Mouse (Mus musculus) hindbrain, embryonic 12.5 days (tissue): ENCODE measurements at regions not wholly inside any gene's neighbourhood (a gene's known extent, or its start where the extent isn't known, plus 50 kb on each side); places are given as distances from the start of the nearest gene placed in this dataset.
"Not testable (repeated sequence)": the region's sequence is repeated elsewhere in the genome, so short reads cannot be mapped to it uniquely, and the experiment has no call there.

ENCODE experiments used
- ATAC-seq: fragments of 200-750 bp; cut with Nextera tagmentation; 2 replicates; pipeline ENCODE4 v1.8.0; 2017; ENCODE audit warnings: moderate TSS enrichment; ENCODE audit not compliant: low FRiP score
- H3K27ac ChIP-seq: fragments of 300-500 bp; sonication (generic); 2 replicates; pipeline ENCODE4 v1.5.1; 2016; ENCODE audit warnings: mild to moderate bottlenecking
- H3K27me3 ChIP-seq: fragments of 300-500 bp; sonication (generic); 2 replicates; pipeline ENCODE4 v1.6.1; 2016; ENCODE audit warnings: mild to moderate bottlenecking
- H3K36me3 ChIP-seq: fragments of 300-500 bp; sonication (generic); 2 replicates; pipeline ENCODE4 v1.6.1; 2016; ENCODE audit warnings: mild to moderate bottlenecking
- H3K4me1 ChIP-seq: fragments of 300-500 bp; sonication (generic); 2 replicates; pipeline ENCODE4 v1.6.1; 2016
- H3K4me2 ChIP-seq: fragments of 300-500 bp; sonication (generic); replicated peaks from 2 replicates; pipeline ENCODE4 v1.6.1; 2016; ENCODE audit warnings: mild to moderate bottlenecking
- H3K4me3 ChIP-seq: fragments of 300-500 bp; sonication (generic); 2 replicates; pipeline ENCODE4 v1.5.1; 2016; ENCODE audit warnings: mild to moderate bottlenecking
- H3K9ac ChIP-seq: fragments of 300-500 bp; sonication (generic); 2 replicates; pipeline ENCODE4 v1.6.1; 2016; ENCODE audit warnings: mild to moderate bottlenecking, moderate library complexity
- H3K9me3 ChIP-seq: fragments of 300-500 bp; sonication (generic); replicated peaks from 2 replicates; pipeline ENCODE4 v1.6.1; 2016; ENCODE audit warnings: mild to moderate bottlenecking
- WGBS: fragments of 180-500 bp; shearing (Covaris S2); methylation state at CpG from one replicate; pipeline ENCODE4 v1.1.7; 2016; 5-methylcytosine and 5-hydroxymethylcytosine counted together

- no peak overlapping the region for H3K4me3 ChIP-seq
- no peaks in the 10 kb centered on the region for H3K9me3 ChIP-seq
- no peak overlapping the region for H3K9ac ChIP-seq
- no peak for ATAC-seq
- no peak overlapping the region for H3K27ac ChIP-seq
- H3K27me3 ChIP-seq, result no peaks in the 10 kb centered on the region
- H3K4me2 ChIP-seq, result no peak overlapping the region
- no peaks in the 10 kb centered on the region for H3K4me1 ChIP-seq
- no peaks in the 10 kb centered on the region for H3K36me3 ChIP-seq
Measured at GRCm38 (mm10) chr17:76703823-76704222, 1152.1 kb upstream of the Fam98a start.

DNA sequence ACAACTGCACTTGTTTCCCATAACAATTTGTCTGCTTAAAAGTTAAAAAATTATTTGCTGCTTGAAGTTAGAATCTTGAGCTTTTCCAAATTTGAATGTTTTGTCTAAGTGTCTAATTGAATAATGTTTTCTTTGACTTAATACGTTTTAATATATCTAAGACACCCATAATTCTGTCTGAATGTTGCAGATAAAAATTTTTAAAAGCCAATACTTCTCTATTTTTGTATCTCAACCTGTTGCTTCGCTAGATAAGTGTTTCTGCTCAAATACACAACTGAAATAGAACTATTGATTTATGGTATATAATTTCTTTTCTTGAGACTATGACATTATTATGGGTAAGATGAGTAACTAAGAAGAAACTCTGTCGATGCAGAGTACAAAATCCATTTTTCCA, 1144.5 kb upstream of the Fam98a start:
- H3K4me1 ChIP-seq, result no peaks in the 10 kb centered on the region

DNA sequence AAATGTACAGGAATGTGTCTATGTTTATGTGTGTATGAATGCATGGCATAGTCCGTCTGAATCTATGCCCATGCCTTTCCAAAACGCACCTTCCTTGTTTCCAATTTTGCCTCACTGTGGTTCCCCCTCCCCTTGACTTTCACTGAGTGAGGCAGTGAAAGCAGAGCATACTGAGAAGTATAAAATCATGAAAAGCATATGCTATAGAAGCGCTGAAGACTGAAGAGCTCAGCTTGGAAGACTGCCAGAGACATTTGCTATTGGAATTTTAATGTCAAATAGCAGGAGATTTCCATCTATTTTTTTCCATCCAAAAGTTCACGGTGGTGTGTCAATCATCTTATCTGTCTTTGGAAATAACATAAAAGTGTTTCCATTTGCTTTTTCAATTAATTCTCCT, 1106.3 kb upstream of the Fam98a start:
- WGBS, result 86% methylated on average over 4 of the region's 4 CpGs
- no peak overlapping the region for H3K9ac ChIP-seq
- ATAC-seq, result no peak

More for the DNA sequence above, 1144.5 kb upstream of the Fam98a start:
- no peaks in the 10 kb centered on the region for H3K36me3 ChIP-seq
- H3K4me3 ChIP-seq, result no peak overlapping the region
- no peak overlapping the region for H3K27ac ChIP-seq
- no peak for ATAC-seq
- H3K4me2 ChIP-seq, result no peak overlapping the region
- H3K9ac ChIP-seq, result no peak overlapping the region
- 83% methylated on average over 3 of the region's 3 CpGs for WGBS
- H3K27me3 ChIP-seq, result no peaks in the 10 kb centered on the region
- H3K9me3 ChIP-seq, result no peaks in the 10 kb centered on the region

GRCm38 (mm10) chr17:76625976-76626375, 1074.2 kb upstream of the Fam98a start:
- no peaks in the 10 kb centered on the region for H3K27me3 ChIP-seq
- ATAC-seq, result no peak
- no peak overlapping the region for H3K4me2 ChIP-seq
- H3K9me3 ChIP-seq, result no peaks in the 10 kb centered on the region
- no peak overlapping the region for H3K4me3 ChIP-seq
- H3K27ac ChIP-seq, result no peak overlapping the region
- H3K36me3 ChIP-seq, result no peaks in the 10 kb centered on the region
- no peaks in the 10 kb centered on the region for H3K4me1 ChIP-seq
- 84% methylated on average over 7 of the region's 7 CpGs for WGBS
- no peak overlapping the region for H3K9ac ChIP-seq

More for the DNA sequence above, 1106.3 kb upstream of the Fam98a start:
- no peak overlapping the region for H3K27ac ChIP-seq
- no peaks in the 10 kb centered on the region for H3K4me1 ChIP-seq
- no peaks in the 10 kb centered on the region for H3K27me3 ChIP-seq
- H3K4me3 ChIP-seq, result no peak overlapping the region
- no peaks in the 10 kb centered on the region for H3K36me3 ChIP-seq
- H3K4me2 ChIP-seq, result no peak overlapping the region
- no peaks in the 10 kb centered on the region for H3K9me3 ChIP-seq

DNA sequence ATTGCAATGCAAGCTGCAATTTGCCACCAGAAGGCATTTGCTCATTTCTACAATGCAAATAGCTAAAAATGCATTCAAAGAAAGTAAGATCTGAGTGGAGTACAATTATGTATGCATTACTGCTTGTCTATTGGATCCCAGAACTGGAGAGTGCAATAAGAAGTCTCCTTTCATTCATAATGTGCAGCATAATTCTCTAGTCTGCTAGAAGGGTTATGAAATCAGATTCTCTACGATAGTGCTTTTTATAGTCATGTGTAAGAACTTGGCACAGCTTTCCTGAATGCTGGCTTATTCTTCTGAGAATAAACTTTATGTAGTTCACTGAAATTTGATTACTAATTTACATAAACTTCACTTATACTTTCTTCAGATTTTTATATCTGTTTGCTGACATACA, 1053.5 kb upstream of the Fam98a start:
- Histone ChIP-seq H3K27me3 (no peaks in the 10 kb centered on the region), H3K36me3 (no peaks in the 10 kb centered on the region), H3K9me3 (no peaks in the 10 kb centered on the region), H3K4me2 (no peak overlapping the region), H3K4me3 (no peak overlapping the region), H3K27ac (no peak overlapping the region), H3K9ac (no peak overlapping the region), H3K4me1 (no peaks in the 10 kb centered on the region)
- no peak for ATAC-seq
- WGBS, result 88% methylated on average over 1 of the region's 1 CpGs

DNA sequence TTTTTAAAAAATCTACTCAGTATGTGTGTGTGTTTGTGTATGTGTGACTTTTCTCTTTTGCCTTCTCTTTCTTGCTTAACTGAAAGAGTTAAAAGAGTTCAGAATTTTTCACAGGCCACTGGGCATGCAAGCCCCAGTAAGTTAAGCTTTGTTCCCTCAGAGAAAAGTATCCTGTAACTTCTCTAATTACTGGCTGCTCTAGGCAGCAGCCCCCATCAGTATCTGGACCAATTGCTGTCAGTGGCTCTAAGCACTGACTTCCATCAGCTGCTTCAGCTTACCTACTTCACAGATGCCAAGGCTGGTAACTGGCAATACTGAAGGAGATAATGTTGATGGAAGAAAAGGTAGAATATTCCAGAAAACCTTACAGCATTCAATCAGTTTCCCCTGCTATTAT, 1026.6 kb upstream of the Fam98a start:
- no peak overlapping the region for H3K9ac ChIP-seq
- H3K4me2 ChIP-seq, result no peak overlapping the region
- ATAC-seq, result no peak
- H3K27me3 ChIP-seq, result no peaks in the 10 kb centered on the region
- no peak overlapping the region for H3K27ac ChIP-seq
- no peaks in the 10 kb centered on the region for H3K36me3 ChIP-seq
- no peaks in the 10 kb centered on the region for H3K4me1 ChIP-seq
- H3K4me3 ChIP-seq, result no peak overlapping the region
- no peaks in the 10 kb centered on the region for H3K9me3 ChIP-seq

GRCm38 (mm10) chr17:76559725-76560124, 1008.0 kb upstream of the Fam98a start:
- Histone ChIP-seq H3K4me2 (no peak overlapping the region), H3K9me3 (no peaks in the 10 kb centered on the region), H3K27ac (no peak overlapping the region), H3K4me1 (no peaks in the 10 kb centered on the region), H3K36me3 (no peaks in the 10 kb centered on the region), H3K4me3 (no peak overlapping the region), H3K27me3 (no peaks in the 10 kb centered on the region), H3K9ac (no peak overlapping the region)
- WGBS, result 85% methylated on average over 1 of the region's 1 CpGs
- no peak for ATAC-seq

DNA sequence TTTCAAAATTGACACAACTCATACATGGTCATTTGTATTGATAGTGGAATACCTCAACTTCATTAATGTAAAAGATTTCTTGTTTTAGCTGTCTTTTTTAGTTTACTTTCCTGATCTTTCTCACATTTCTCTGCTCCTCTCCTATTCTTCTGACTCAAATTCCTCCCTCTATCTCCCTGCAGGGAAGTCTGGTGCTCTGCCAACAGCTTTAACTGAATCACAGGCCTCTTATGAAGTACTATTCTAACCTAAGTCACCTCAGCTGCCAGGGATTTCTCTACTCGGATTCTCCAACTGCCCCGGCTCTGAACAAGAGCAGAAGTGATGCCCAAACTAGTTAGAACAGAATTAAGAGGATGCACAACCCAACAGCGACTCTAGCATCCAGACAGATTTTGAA, 993.8 kb upstream of the Fam98a start:
- WGBS, result 74% methylated on average over 3 of the region's 3 CpGs
- Histone ChIP-seq H3K4me2 (no peak overlapping the region), H3K9me3 (no peaks in the 10 kb centered on the region), H3K27ac (no peak overlapping the region), H3K9ac (no peak overlapping the region), H3K27me3 (no peaks in the 10 kb centered on the region), H3K4me1 (no peaks in the 10 kb centered on the region), H3K4me3 (no peak overlapping the region), H3K36me3 (no peaks in the 10 kb centered on the region)
- no peak for ATAC-seq

DNA sequence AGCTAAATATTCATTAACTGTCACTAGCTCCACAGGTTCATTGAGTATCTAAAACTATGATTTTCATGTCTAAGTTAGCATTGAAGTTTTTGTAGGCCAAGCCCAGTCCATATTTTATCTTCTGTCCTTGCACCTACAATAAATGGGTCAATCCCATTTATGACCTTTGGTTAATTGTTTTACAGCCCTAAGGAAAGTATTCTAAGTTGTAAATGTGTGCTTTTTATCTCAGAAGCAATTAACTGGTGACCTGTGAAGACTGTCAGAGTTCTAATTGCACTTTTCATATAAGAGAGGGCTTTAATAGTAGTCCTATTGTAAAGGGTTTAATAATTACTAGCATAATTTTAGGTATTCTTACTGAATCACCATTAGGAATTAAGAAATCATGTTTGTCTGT, 984.0 kb upstream of the Fam98a start:
- Histone ChIP-seq H3K4me3 (no peak overlapping the region), H3K27me3 (no peaks in the 10 kb centered on the region), H3K36me3 (no peaks in the 10 kb centered on the region), H3K27ac (no peak overlapping the region), H3K4me2 (no peak overlapping the region), H3K9me3 (no peaks in the 10 kb centered on the region), H3K4me1 (no peaks in the 10 kb centered on the region), H3K9ac (no peak overlapping the region)
- ATAC-seq, result no peak

DNA sequence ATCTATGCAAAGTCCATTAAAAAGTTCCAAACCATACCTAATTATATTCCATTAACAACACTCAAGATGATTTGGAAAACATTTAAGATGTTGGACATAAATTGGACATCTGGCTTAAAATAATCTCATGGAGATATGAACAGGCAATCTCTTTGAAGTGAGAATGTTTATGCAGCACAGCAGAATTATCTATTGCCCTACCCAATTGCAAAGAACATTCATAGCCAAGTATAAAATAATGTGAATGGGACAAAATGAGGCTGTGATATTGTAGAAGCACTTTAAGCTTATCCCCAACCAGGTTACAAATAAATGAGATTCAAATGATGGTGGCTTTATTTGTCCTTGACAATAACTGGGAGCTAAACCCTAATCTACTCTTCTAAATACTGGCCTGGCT, 950.0 kb upstream of the Fam98a start:
- H3K27me3 ChIP-seq, result no peaks in the 10 kb centered on the region
- no peaks in the 10 kb centered on the region for H3K36me3 ChIP-seq
- H3K9ac ChIP-seq, result no peak overlapping the region
- H3K4me2 ChIP-seq, result no peak overlapping the region
- no peaks in the 10 kb centered on the region for H3K4me1 ChIP-seq
- ATAC-seq, result no peak
- no peak overlapping the region for H3K4me3 ChIP-seq
- H3K27ac ChIP-seq, result no peak overlapping the region
- H3K9me3 ChIP-seq, result no peaks in the 10 kb centered on the region

- Histone ChIP-seq H3K4me2 (no peak overlapping the region), H3K27me3 (no peaks in the 10 kb centered on the region), H3K4me1 (no peaks in the 10 kb centered on the region), H3K27ac (no peak overlapping the region), H3K4me3 (no peak overlapping the region), H3K9ac (no peak overlapping the region), H3K36me3 (no peaks in the 10 kb centered on the region), H3K9me3 (no peaks in the 10 kb centered on the region)
- 71% methylated on average over 4 of the region's 4 CpGs for whole genome bisulfite sequencing
- ATAC-seq, result no peak
Measured at GRCm38 (mm10) chr17:76500446-76500845, 948.7 kb upstream of the Fam98a start.

- H3K9me3 ChIP-seq, H3K4me1 ChIP-seq, ATAC-seq, H3K36me3 ChIP-seq, H3K27me3 ChIP-seq, H3K4me2 ChIP-seq, H3K9ac ChIP-seq, H3K27ac ChIP-seq, H3K4me3 ChIP-seq: not testable (repeated sequence)
Measured at GRCm38 (mm10) chr17:76499981-76500380, 948.2 kb upstream of the Fam98a start.

- Histone ChIP-seq H3K4me3 (no peak overlapping the region), H3K9me3 (no peaks in the 10 kb centered on the region), H3K27me3 (no peaks in the 10 kb centered on the region), H3K9ac (no peak overlapping the region), H3K4me1 (no peaks in the 10 kb centered on the region), H3K27ac (no peak overlapping the region), H3K36me3 (no peaks in the 10 kb centered on the region), H3K4me2 (no peak overlapping the region)
- ATAC-seq, result no peak
- WGBS, result 93% methylated on average over 3 of the region's 3 CpGs
Measured at GRCm38 (mm10) chr17:76487347-76487746, 935.6 kb upstream of the Fam98a start.

GRCm38 (mm10) chr17:76484130-76484529, 932.4 kb upstream of the Fam98a start:
- ATAC-seq, result no peak
- H3K4me1 ChIP-seq, result no peaks in the 10 kb centered on the region
- H3K9me3 ChIP-seq, result no peaks in the 10 kb centered on the region
- no peaks in the 10 kb centered on the region for H3K36me3 ChIP-seq
- H3K27me3 ChIP-seq, result no peaks in the 10 kb centered on the region
- no peak overlapping the region for H3K27ac ChIP-seq
- no peak overlapping the region for H3K9ac ChIP-seq
- WGBS, result 81% methylated on average over 2 of the region's 2 CpGs
- H3K4me2 ChIP-seq, result no peak overlapping the region
- no peak overlapping the region for H3K4me3 ChIP-seq
